Mouse (Mus musculus) heart, embryonic 10.5 days (tissue): ENCODE measurements around the gene Tnrc6b. TPM values are rescaled to one million over a fixed set of nuclear protein-coding genes. Genes with fewer than 3 reads are reported as not detected.

Source experiments
- DNase-seq: peaks from one replicate; pipeline ENCODE4 v3.0.0-alpha.2; 2017; ENCODE audit warnings: low spot score
- H3K27ac ChIP-seq: fragments of 300-500 bp; sonication (generic); 2 replicates; pipeline ENCODE4 v1.5.1; 2016; ENCODE audit warnings: mild to moderate bottlenecking
- H3K27me3 ChIP-seq: fragments of 300-500 bp; sonication (generic); 2 replicates; pipeline ENCODE4 v1.6.1; 2016; ENCODE audit warnings: mild to moderate bottlenecking; ENCODE audit not compliant: poor library complexity, insufficient read depth, severe bottlenecking
- H3K36me3 ChIP-seq: fragments of 300-500 bp; sonication (generic); 2 replicates; pipeline ENCODE4 v1.6.1; 2016; ENCODE audit warnings: mild to moderate bottlenecking, moderate library complexity
- H3K4me1 ChIP-seq: fragments of 300-500 bp; sonication (generic); 2 replicates; pipeline ENCODE4 v1.6.1; 2016; ENCODE audit warnings: mild to moderate bottlenecking
- H3K4me3 ChIP-seq: fragments of 300-500 bp; sonication (generic); 2 replicates; pipeline ENCODE4 v1.5.1; 2016; ENCODE audit warnings: mild to moderate bottlenecking, moderate library complexity
- H3K9me3 ChIP-seq: fragments of 300-500 bp; sonication (generic); 2 replicates; pipeline ENCODE4 v1.6.1; 2016; ENCODE audit warnings: mild to moderate bottlenecking, moderate library complexity
- WGBS: fragments of 180-500 bp; shearing (Covaris S2); methylation state at CpG from one replicate; pipeline ENCODE4 v1.1.7; 2016; 5-methylcytosine and 5-hydroxymethylcytosine counted together
- polyA plus RNA-seq: library from polyadenylated mRNA; unstranded; fragments of >200 nt; fragmentation: Nextera tagmentation; extraction: Ambion mirVana; gene quantifications from 2 replicates; pipeline ENCODE4 v1.2.1, GENCODE M21; 2016

Tnrc6b gene
- polyA plus RNA-seq, 1 experiment from 2014 or later = 28.5 TPM

DNA sequence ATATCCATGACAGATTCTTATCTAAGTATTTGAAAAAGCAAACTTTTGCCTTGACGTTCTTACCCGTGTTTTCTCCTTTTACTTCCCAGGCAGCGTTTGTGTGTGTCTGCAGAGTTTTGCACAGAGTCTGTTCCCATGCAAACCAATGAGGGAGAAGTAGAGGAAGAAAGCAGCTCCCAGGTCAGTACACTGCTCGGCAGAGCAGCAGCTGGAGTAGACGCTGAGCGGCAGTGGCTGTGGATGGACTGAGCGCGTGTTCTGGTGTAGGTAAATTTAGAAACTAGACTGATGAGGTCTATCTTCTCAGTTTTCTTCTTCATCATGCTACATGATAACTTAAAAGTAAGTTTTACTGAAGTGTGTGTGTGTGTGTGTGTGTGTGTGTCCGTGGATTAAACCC, 48.3 kb downstream of the Tnrc6b start:
- DNase-seq = no peak
- no peaks in the 10 kb centered on the region for H3K4me1 ChIP-seq
- no peaks in the 10 kb centered on the region for H3K9me3 ChIP-seq
- no peaks in the 10 kb centered on the region for H3K36me3 ChIP-seq
- no peak overlapping the region for H3K27ac ChIP-seq
- no peak overlapping the region for H3K4me3 ChIP-seq
- no peaks in the 10 kb centered on the region for H3K27me3 ChIP-seq
- 83% methylated on average over 9 of the region's 9 CpGs for WGBS

DNA sequence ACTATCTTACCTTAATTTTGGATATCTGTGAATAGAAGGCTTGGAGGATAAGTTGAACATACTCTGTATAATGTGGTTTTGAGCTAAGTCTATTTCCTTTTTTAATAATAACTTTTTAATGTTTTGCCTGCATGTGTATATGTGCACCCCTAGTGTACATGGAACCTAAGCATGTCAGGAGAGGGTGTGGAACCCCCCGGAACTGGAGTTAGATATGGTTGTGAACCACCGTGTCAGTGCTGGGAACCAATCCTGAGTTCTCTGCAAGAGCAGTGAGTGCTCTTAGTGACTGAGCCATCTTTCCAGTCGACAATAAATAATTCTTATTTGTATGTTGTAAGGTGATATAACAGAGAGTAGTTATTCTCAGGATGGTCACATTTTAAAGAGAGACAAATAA, 49.4 kb downstream of the Tnrc6b start:
- H3K27ac ChIP-seq = no peak overlapping the region
- H3K9me3 ChIP-seq = no peaks in the 10 kb centered on the region
- H3K4me3 ChIP-seq = no peak overlapping the region
- no peaks in the 10 kb centered on the region for H3K27me3 ChIP-seq
- no peak for DNase-seq
- H3K36me3 ChIP-seq = no peaks in the 10 kb centered on the region
- H3K4me1 ChIP-seq = no peaks in the 10 kb centered on the region
- WGBS = 72% methylated on average over 3 of the region's 3 CpGs

DNA sequence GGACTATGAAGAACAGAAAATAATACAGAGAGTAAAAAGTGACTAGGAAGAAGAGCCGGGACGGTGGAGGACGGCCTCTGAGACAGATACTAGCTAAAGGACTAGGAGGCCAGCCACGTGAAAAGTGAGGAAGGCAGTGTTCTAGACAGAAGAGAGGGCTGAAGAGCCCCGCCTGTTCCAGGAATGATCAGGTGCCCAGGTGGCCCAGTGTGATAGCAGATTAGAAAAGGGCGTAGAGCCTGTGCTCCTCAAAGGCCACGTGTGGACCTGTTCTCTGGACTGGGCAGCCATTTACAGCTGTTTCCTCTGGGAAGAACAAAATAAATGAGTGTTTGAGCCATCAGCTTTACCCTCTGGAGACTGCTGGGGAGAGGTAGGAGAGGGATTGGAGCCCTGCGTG, 49.8 kb downstream of the Tnrc6b start:
- Histone ChIP-seq H3K27me3 (no peaks in the 10 kb centered on the region), H3K27ac (peak overlapping the region; percentile 59; the same call in 1 of the 2 replicates), H3K36me3 (no peaks in the 10 kb centered on the region), H3K9me3 (no peaks in the 10 kb centered on the region), H3K4me3 (no peak overlapping the region), H3K4me1 (no peaks in the 10 kb centered on the region)
- WGBS = 66% methylated on average over 8 of the region's 8 CpGs
- peak; percentile 94 for DNase-seq

DNA sequence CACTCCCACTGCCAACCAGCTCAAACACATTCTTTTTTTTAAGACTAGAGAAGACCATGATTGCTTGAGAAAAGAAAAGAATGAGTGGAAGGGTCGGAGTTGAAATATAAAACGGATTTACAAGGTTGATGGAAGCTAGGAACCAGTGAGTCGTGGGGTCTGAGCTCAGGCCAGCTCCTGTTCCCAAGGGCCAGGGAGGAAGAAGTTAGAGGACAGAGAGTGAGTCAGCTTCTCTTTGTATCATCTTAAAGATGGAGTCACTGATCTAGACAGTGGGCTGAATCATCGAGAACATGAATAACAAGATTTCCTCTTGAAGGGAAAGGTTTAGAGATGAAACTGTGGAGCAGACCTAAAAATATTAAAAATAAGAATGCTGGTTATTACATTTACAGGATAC, 51.5 kb downstream of the Tnrc6b start:
- 0 out of 2 replicates have a peak overlapping the region, but pooled peaks have one; percentile 10 for H3K27ac ChIP-seq
- no peaks in the 10 kb centered on the region for H3K27me3 ChIP-seq
- H3K36me3 ChIP-seq = no peaks in the 10 kb centered on the region
- H3K9me3 ChIP-seq = no peaks in the 10 kb centered on the region
- 77% methylated on average over 4 of the region's 4 CpGs for WGBS
- no peaks in the 10 kb centered on the region for H3K4me1 ChIP-seq
- no peak for DNase-seq
- H3K4me3 ChIP-seq = no peak overlapping the region

DNA sequence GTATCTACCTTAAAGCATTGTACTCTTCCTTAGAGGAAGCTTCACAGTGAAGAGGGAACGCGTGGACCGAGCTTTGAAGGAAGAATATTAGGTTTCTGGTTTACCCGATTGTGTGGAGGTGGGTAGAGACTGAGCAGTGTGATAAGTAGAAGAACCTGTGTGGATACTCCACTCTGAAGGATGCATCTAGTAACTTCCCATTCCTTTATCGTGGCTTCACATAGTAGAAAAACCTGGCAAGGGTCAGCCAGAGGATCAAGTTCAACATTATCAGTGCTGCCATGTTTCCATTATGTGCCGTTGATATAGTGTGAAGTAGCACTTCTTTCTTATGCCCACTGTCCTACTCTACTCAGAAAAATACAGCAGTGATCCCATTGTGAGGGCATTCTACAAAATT, 53.6 kb downstream of the Tnrc6b start:
- Histone ChIP-seq H3K27ac (no peak overlapping the region), H3K36me3 (no peaks in the 10 kb centered on the region), H3K4me3 (no peak overlapping the region), H3K9me3 (no peaks in the 10 kb centered on the region), H3K4me1 (no peaks in the 10 kb centered on the region), H3K27me3 (no peaks in the 10 kb centered on the region)
- no peak for DNase-seq
- WGBS = 91% methylated on average over 6 of the region's 6 CpGs

DNA sequence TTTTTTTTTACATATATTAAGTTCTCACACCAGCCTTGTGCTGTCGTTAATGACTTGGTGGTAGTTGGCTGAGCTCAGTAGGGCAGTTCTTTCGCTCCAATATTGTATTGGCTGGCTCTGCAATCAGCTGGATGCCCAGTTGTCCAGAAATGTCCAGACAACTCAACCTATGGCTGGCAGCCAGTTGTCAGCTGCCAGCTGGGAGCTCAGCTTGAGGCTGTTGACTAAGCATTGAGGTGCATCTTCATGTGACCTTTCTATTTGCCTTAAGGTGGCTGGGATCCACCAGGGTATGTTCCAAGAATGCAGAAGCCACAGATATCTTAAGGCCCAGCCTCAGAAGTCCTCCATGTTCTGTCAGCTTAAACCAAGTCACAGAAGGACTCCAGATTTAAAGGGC, 54.3 kb downstream of the Tnrc6b start:
- 87% methylated on average over 2 of the region's 2 CpGs for WGBS
- no peaks in the 10 kb centered on the region for H3K36me3 ChIP-seq
- no peaks in the 10 kb centered on the region for H3K4me1 ChIP-seq

DNA sequence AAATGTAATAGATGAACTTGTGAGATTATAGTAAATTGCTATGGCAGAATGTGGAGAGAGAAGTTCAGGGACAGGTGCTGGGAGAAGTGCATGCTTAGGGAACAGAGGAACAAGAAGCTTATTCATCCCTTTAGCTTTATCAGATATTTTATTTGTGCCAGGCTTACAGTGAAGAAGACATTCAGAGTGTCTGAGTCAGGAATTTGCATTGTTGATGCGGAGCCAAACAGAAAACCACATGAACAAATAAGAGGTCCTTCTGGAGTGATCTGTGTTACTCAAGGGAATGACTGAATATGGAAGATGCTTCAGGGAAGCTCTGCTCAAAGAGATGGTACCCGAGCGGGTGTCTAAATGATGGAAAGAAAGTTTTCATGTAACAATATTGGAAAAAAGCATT, 57.1 kb downstream of the Tnrc6b start:
- WGBS = 90% methylated on average over 3 of the region's 3 CpGs
- no peak for DNase-seq
- H3K4me1 ChIP-seq = no peaks in the 10 kb centered on the region
- no peak overlapping the region for H3K4me3 ChIP-seq
- H3K36me3 ChIP-seq = no peaks in the 10 kb centered on the region
- no peaks in the 10 kb centered on the region for H3K9me3 ChIP-seq
- H3K27me3 ChIP-seq = no peaks in the 10 kb centered on the region
- H3K27ac ChIP-seq = no peak overlapping the region

More for the DNA sequence above, 54.3 kb downstream of the Tnrc6b start:
- no peak for DNase-seq
- Histone ChIP-seq H3K27ac (no peak overlapping the region), H3K27me3 (no peaks in the 10 kb centered on the region), H3K4me3 (no peak overlapping the region), H3K9me3 (no peaks in the 10 kb centered on the region)

DNA sequence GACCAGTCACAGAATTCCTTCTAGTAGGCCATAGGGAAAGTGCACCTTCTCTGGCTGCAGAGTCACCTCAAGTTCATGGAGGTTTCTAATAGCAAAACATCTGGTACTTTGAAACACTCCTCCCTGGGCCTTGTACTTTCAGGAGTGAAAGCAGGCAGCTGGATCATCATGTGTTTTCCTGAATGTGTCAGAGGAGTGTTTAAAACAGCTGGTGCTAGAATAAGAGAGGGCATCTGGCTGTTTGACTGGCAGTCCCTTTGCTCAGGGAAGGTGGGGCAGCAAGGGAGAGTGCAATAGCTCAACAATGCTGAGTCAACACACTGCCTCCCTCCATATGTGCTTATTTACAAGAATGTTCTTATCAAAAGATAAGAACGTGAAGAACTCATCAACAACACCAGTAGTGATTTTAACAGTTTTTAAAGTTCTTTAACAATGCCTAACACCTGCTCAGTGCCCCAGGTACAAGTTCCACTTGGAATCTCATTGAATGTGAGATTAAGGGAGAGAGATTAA, 60.9 kb downstream of the Tnrc6b start:
- H3K27me3 ChIP-seq = no peaks in the 10 kb centered on the region
- no peak overlapping the region for H3K4me3 ChIP-seq
- H3K4me1 ChIP-seq = no peaks in the 10 kb centered on the region
- WGBS = 14% methylated on average over 1 of the region's 1 CpGs
- H3K27ac ChIP-seq = no peak overlapping the region
- DNase-seq = no peak
- H3K9me3 ChIP-seq = no peaks in the 10 kb centered on the region
- H3K36me3 ChIP-seq = no peaks in the 10 kb centered on the region

DNA sequence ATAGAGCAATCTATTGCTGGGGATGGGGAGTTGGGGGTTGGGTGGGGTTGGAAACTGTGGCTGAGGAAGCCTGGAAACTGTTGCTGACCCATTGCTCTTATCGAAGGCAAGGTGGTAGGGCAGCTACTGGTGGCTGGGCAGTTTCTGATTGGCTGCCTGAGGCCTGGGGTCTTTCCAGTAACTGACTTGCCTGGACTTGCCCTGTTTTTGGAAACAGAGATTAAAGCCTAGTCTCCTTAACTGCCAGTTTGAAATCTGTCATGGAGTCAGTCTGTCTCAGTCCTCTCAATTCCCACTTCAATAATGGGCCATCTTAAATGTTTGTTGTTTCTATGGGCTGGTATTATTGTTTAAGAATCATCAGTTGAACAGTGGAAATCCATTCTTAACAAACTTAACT, 63.6 kb downstream of the Tnrc6b start:
- WGBS = 94% methylated on average over 1 of the region's 1 CpGs
- H3K9me3 ChIP-seq = no peaks in the 10 kb centered on the region
- H3K27me3 ChIP-seq = no peaks in the 10 kb centered on the region

DNA sequence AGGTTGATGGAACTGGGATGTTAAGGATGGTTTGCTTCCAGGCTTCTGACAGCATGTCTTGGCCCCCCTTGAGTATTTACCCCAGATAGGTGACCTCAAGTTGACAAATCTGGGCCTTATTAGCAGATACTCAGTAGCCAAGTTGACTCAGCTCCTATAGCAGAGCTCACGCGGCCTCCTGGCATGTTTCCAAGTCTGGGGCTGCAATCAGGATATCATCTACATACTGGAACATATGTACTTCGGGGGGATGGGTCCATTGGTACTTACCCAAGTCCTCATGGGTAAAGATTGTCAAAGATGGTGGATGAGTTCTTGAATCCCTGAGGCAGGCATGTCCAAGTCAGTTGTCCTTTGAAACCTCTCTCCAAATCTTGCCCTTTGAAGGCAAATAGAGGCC, 67.9 kb downstream of the Tnrc6b start:
- Histone ChIP-seq H3K9me3 (no peaks in the 10 kb centered on the region), H3K4me3 (no peak overlapping the region), H3K27ac (no peak overlapping the region), H3K36me3 (no peaks in the 10 kb centered on the region), H3K4me1 (no peaks in the 10 kb centered on the region), H3K27me3 (no peaks in the 10 kb centered on the region)
- DNase-seq = no peak
- 84% methylated on average over 3 of the region's 3 CpGs for WGBS

More for the DNA sequence above, 63.6 kb downstream of the Tnrc6b start:
- no peak overlapping the region for H3K4me3 ChIP-seq
- no peaks in the 10 kb centered on the region for H3K36me3 ChIP-seq
- no peaks in the 10 kb centered on the region for H3K4me1 ChIP-seq
- no peak for DNase-seq
- no peak overlapping the region for H3K27ac ChIP-seq

DNA sequence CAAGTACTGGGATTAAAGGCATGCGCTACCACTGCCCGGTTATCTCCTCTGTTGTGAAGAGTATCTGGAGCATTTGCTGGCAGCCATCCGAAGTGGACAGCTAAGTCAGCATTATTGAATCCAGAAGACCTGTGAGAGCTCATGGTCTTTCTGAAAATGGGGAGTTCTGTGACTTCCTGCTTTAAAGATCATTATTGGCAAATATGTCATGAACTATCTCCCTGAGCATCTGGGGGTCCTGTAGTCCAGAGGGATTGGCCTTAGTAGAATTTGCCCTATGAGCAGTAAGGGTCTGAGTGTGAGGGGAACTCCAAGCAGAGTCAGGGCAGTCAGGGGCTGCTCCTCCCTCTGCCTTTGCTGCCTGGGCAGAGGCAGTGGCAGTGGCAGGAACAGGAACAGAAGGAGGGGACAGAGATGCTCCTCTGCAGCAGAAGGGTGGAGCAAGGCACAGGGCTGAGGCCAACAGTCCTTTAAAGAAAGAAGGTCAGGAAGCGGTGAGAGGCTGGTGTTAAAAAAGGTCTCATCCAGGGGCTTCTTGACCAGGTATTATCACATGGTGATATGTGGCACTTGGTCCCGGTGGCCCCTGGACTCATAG, 69.1 kb downstream of the Tnrc6b start:
- no peak overlapping the region for H3K4me3 ChIP-seq
- H3K27ac ChIP-seq = no peak overlapping the region
- WGBS = 78% methylated on average over 5 of the region's 5 CpGs
- no peaks in the 10 kb centered on the region for H3K9me3 ChIP-seq
- H3K4me1 ChIP-seq = peaks cover 6% of the 10 kb centered on the region
- no peak for DNase-seq
- H3K36me3 ChIP-seq = no peaks in the 10 kb centered on the region
- H3K27me3 ChIP-seq = no peaks in the 10 kb centered on the region

DNA sequence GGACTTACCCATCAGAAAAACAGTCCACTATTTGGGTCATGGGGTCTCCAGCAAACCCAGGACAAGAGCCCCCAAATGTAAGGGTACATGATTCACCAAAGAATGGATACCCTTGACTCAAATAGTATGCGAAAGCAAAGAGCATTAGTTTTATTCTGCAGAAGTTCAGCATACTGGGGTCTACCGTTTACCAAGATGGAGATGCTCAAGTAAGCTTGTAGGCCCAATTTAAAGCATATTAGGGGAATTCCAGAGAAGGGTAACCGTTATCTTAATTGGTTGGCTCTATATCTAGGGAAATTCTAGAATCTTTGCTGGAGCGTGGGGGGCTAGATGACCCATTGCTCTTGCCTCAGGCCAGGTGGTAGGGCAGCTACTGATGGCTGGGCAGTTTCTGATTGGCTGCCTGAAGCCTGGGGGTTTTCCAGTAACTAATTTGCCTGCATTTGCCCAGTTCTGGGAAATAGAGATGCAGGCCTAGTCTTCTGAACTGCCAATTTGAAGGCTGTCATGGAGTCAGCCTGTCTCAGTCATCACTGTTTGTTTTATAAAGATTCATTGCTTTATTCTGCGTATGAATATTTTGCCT, 70.2 kb downstream of the Tnrc6b start:
- no peak for DNase-seq
- H3K27me3 ChIP-seq = no peaks in the 10 kb centered on the region
- H3K4me1 ChIP-seq = peaks cover 6% of the 10 kb centered on the region
- H3K27ac ChIP-seq = no peak overlapping the region
- no peaks in the 10 kb centered on the region for H3K9me3 ChIP-seq
- 88% methylated on average over 5 of the region's 5 CpGs for WGBS
- no peak overlapping the region for H3K4me3 ChIP-seq
- no peaks in the 10 kb centered on the region for H3K36me3 ChIP-seq

DNA sequence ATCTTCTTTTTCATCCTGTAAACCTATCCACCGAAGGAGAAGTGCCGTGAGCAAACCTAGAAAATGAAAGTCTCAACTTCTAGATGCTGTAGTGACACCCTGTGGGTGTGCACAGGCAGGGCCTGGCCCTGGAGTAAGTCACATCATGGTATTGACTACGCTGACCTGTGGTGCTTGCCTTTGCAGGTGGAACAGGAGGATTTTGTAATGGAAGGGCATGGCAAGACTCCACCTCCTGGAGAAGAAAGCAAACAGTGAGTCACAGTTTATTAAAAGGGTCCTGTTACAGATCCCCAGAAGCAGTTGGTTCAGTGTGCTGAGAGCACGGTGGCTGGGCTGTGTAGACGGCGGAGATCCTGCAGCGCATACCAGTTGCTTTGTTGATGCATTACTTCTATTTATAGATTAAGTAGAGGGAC, 73.4 kb downstream of the Tnrc6b start:
- H3K27me3 ChIP-seq = no peaks in the 10 kb centered on the region
- no peak for DNase-seq
- H3K36me3 ChIP-seq = no peaks in the 10 kb centered on the region
- 39% methylated on average over 7 of the region's 7 CpGs for WGBS
- H3K27ac ChIP-seq = no peak overlapping the region
- H3K9me3 ChIP-seq = no peaks in the 10 kb centered on the region
- peaks cover 6% of the 10 kb centered on the region for H3K4me1 ChIP-seq
- peak overlapping the region; percentile 31 for H3K4me3 ChIP-seq

DNA sequence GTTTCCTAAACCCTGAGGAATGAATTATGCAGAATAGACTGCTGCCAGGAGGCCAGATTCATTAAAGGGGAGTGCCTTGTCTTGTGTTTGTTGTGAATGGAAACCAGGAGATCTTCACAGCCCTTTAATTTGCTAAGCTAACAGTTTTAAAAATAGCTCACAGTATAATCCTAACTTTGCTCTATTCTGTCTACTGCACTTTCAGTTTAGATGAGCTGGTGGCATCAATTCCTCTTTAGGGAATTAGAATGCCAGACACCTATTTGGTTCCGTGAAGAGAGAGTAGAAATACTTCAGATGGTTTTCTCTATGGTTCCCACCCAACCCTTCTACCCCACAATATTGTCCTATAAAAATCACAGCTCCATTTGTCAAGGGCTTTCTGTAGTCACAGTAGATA, 74.6 kb downstream of the Tnrc6b start:
- Histone ChIP-seq H3K27ac (no peak overlapping the region), H3K4me1 (peaks cover 6% of the 10 kb centered on the region), H3K4me3 (no peak overlapping the region), H3K9me3 (no peaks in the 10 kb centered on the region), H3K27me3 (no peaks in the 10 kb centered on the region), H3K36me3 (no peaks in the 10 kb centered on the region)
- DNase-seq = no peak
- WGBS = 90% methylated on average over 1 of the region's 1 CpGs
